Mouse (Mus musculus) stomach, adult 2 months (tissue): ENCODE measurements around the gene Bpifb9b. TPM values are rescaled to one million over a fixed set of nuclear protein-coding genes. Genes with fewer than 3 reads are reported as not detected.

Experiments used
- polyA plus RNA-seq: library from polyadenylated mRNA; depleted of rRNA; stranded (reverse); fragments of >200 nt; gene quantifications from 2 replicates; pipeline ENCODE4 v1.2.3, GENCODE M21; 2012; rRNA removed

Bpifb9b gene
- not detected in 2 replicates for polyA plus RNA-seq

GRCm38 (mm10) chr2:154306927-154307326, at the start of gene Bpifb9b:
TSS of gene Bpifb9b (plus strand) at chr2:154307227.

DNA sequence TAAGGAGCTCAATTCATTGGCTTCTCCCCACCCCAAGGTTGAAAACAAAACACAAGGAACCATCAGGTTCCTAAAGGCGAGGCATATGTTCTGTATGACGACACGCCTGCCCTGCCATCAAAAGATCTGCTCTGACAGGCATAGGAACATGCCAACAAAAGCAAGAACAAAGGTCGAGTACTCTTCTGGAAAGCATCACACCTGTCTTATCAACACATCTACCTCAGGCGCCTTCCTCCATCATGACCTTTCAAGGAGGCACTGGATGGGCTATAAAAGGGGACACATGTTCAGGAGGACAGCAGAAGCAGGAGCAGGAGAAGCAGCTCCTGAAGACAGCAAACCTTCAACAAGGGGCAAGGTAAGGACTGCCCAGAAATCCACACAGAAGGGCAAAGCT, 49.5 kb upstream of the Bpifb9b start, which contains the start of gene Bpifb9a:
Bpifb9a (plus strand) TSS at position 301 of the 400 bp plus-strand sequence.

Other genes starting within 250 kb of the Bpifb9b start
- not detected in 2 replicates for gene Bpifa3, start 176.9 kb upstream of the Bpifb9b start, polyA plus RNA-seq
- not detected in 2 replicates for gene Bpifa1, start 164.3 kb upstream of the Bpifb9b start, polyA plus RNA-seq
- gene Bpifa5, start 144.6 kb upstream of the Bpifb9b start, polyA plus RNA-seq, result 1.4 and 1.7 TPM in 2 replicates
- gene Bpifb1, start 116.4 kb upstream of the Bpifb9b start, polyA plus RNA-seq, result 215 and 288 TPM in 2 replicates
- 0.55 and 0.77 TPM in 2 replicates for gene Bpifb5, start 83.5 kb upstream of the Bpifb9b start, polyA plus RNA-seq
- not detected in 2 replicates for gene Bpifb9a, start 49.4 kb upstream of the Bpifb9b start, polyA plus RNA-seq
- gene Cdk5rap1, start 65.8 kb downstream of the Bpifb9b start, polyA plus RNA-seq, result 2.3 and 3.1 TPM in 2 replicates
- gene Snta1, start 100.9 kb downstream of the Bpifb9b start, polyA plus RNA-seq, result 16.3 and 20.8 TPM in 2 replicates
- 3.4 and 4.7 TPM in 2 replicates for gene Cbfa2t2, start 129.3 kb downstream of the Bpifb9b start, polyA plus RNA-seq
- 0.65 TPM in 1 of 2 replicates, not detected in the other for gene 1700003F12Rik, start 239.9 kb downstream of the Bpifb9b start, polyA plus RNA-seq
- gene Actl10, start 244.5 kb downstream of the Bpifb9b start, polyA plus RNA-seq, result 0.04 and 0.14 TPM in 2 replicates